Comparison of ENCODE assay signal across 22 mouse cellular contexts in genomic region chr16:85092183-85092582, GRCm38 (mm10).
DNase-seq lines count a peak whose midpoint lies in the region; ATAC-seq and TF ChIP-seq lines count a peak whose summit lies in the region.
"Had no signal": no experiment of that assay in that cellular context is flagged by ENCODE, and none has a peak within 500 bp of the region (broad histone marks: within the 10 kb centered on the region; RNA-seq: fewer than 3 reads in every experiment).

No protein-coding gene starts in this region.

- no peak overlapping the region for H3K4me2 ChIP-seq in kidney, embryonic 16.5 days (replicated peaks; ENCODE audit: low read depth, low read length)
- H3K4me2 ChIP-seq in neural tube, embryonic 13.5 days: no peak overlapping the region
- H3K4me2 ChIP-seq in forebrain, postnatal 0 days (ENCODE audit: low read depth): peak overlapping the region; percentile 11; the same call in 1 of the 2 replicates
- no peak overlapping the region for H3K4me2 ChIP-seq in stomach, postnatal 0 days (replicated peaks; ENCODE audit: low read depth)
- H3K4me2 ChIP-seq: embryonic facial prominence, embryonic 12.5 days; limb, embryonic 13.5 days; liver, embryonic 13.5 days; lung, embryonic 15.5 days; stomach, embryonic 15.5 days had no signal

- no peaks in the 10 kb centered on the region for H3K27me3 ChIP-seq in kidney, embryonic 16.5 days (ENCODE audit: insufficient read depth, low read length)
- H3K27me3 ChIP-seq in kidney, adult 2 months (replicated peaks; ENCODE audit: control insufficient read depth, insufficient read depth, low read length): no peaks in the 10 kb centered on the region
- H3K27me3 ChIP-seq in neural tube, embryonic 13.5 days: no peaks in the 10 kb centered on the region
- no peaks in the 10 kb centered on the region for H3K27me3 ChIP-seq in forebrain, postnatal 0 days (ENCODE audit: insufficient read depth, low read length)
- no peaks in the 10 kb centered on the region for H3K27me3 ChIP-seq in stomach, postnatal 0 days (ENCODE audit: control insufficient read depth, insufficient read depth, low read length)
- H3K27me3 ChIP-seq: embryonic facial prominence, embryonic 12.5 days; heart, embryonic 13.5 days; limb, embryonic 13.5 days; liver, embryonic 13.5 days; lung, embryonic 15.5 days; stomach, embryonic 15.5 days had no signal

- ATAC-seq in kidney, embryonic 16.5 days (ENCODE audit: low FRiP score, low TSS enrichment): no peak
- no peak for ATAC-seq in neural tube, embryonic 13.5 days (ENCODE audit: low read depth)
- ATAC-seq in forebrain, postnatal 0 days: no peak
- ATAC-seq in stomach, postnatal 0 days (ENCODE audit: low FRiP score, low TSS enrichment): no peak

- TF ChIP-seq CTCF in kidney, adult 2 months (conservative IDR thresholded peaks at IDR 0.05; ENCODE audit: insufficient read depth, insufficient read length, low read depth, low read length): no peak
- TF ChIP-seq CTCF in forebrain, postnatal 0 days (IDR thresholded peaks at IDR 0.05; ENCODE audit: low read depth): no peak
- TF ChIP-seq CTCF in stomach, postnatal 0 days (IDR thresholded peaks at IDR 0.05; ENCODE audit: low read depth): no peak

- peaks cover 5% of the 10 kb centered on the region; the same call in 1 of the 2 replicates for H3K36me3 ChIP-seq in kidney, embryonic 16.5 days (ENCODE audit: insufficient read depth, low read length)
- H3K36me3 ChIP-seq in kidney, adult 2 months (ENCODE audit: control insufficient read depth, insufficient read depth, low read length): no peaks in the 10 kb centered on the region
- peaks cover 3% of the 10 kb centered on the region; the same call in 1 of the 2 replicates for H3K36me3 ChIP-seq in neural tube, embryonic 13.5 days
- H3K36me3 ChIP-seq in forebrain, postnatal 0 days (ENCODE audit: insufficient read depth): no peaks in the 10 kb centered on the region
- peaks cover 4% of the 10 kb centered on the region; the same call in 1 of the 2 replicates for H3K36me3 ChIP-seq in stomach, postnatal 0 days (ENCODE audit: control insufficient read depth, insufficient read depth, low read length)
- H3K36me3 ChIP-seq: liver, embryonic 13.5 days; lung, embryonic 15.5 days; stomach, embryonic 15.5 days had no signal

- no peak for DNase-seq in kidney, adult 2 months
- DNase-seq in neural tube, embryonic 10.5 days (ENCODE audit: extremely low spot score, low spot score): no peak
- no peak for DNase-seq in forebrain, postnatal 0 days
- no peak for DNase-seq in stomach, postnatal 0 days (ENCODE audit: low spot score)
- no peak for DNase-seq in T-cell, adult 2 months (ENCODE audit: low spot score)
- DNase-seq: adrenal gland, adult 2 months; cerebellum, adult 9-11 months; gastrocnemius, postnatal 10 days; heart, adult 18-20 months; layer of hippocampus, adult 9-11 months; liver, embryonic 13.5 days; thymus, adult 2 months had no signal

- no peak overlapping the region for H3K4me3 ChIP-seq in kidney, embryonic 16.5 days (ENCODE audit: low read length)
- H3K4me3 ChIP-seq in kidney, adult 2 months (ENCODE audit: insufficient read depth, low read depth, low read length): no peak overlapping the region
- H3K4me3 ChIP-seq in neural tube, embryonic 13.5 days: no peak overlapping the region
- no peak overlapping the region for H3K4me3 ChIP-seq in forebrain, postnatal 0 days (ENCODE audit: low read depth, low read length)
- no peak overlapping the region for H3K4me3 ChIP-seq in stomach, postnatal 0 days (ENCODE audit: low read depth, low read length)
- H3K4me3 ChIP-seq: embryonic facial prominence, embryonic 12.5 days; erythroblast, embryonic 14.5 days; heart, embryonic 13.5 days; limb, embryonic 13.5 days; liver, embryonic 13.5 days; lung, embryonic 15.5 days; midbrain, embryonic 10.5 days; stomach, embryonic 15.5 days had no signal

- TF ChIP-seq POLR2A in kidney, adult 2 months (IDR thresholded peaks at IDR 0.05; ENCODE audit: low read depth, low read length): no peak

- no peaks in the 10 kb centered on the region for H3K9me3 ChIP-seq in kidney, embryonic 16.5 days (ENCODE audit: low read length)
- H3K9me3 ChIP-seq in neural tube, embryonic 13.5 days: no peaks in the 10 kb centered on the region
- H3K9me3 ChIP-seq in forebrain, postnatal 0 days (ENCODE audit: low read length): no peaks in the 10 kb centered on the region
- no peaks in the 10 kb centered on the region for H3K9me3 ChIP-seq in stomach, postnatal 0 days (ENCODE audit: control insufficient read depth, low read length)
- H3K9me3 ChIP-seq: embryonic facial prominence, embryonic 12.5 days; heart, embryonic 13.5 days; limb, embryonic 13.5 days; liver, embryonic 13.5 days; lung, embryonic 15.5 days; midbrain, embryonic 10.5 days; stomach, embryonic 15.5 days had no signal

- no peak overlapping the region for H3K9ac ChIP-seq in kidney, embryonic 16.5 days (replicated peaks; ENCODE audit: low read length)
- no peak overlapping the region for H3K9ac ChIP-seq in neural tube, embryonic 13.5 days
- no peak overlapping the region for H3K9ac ChIP-seq in forebrain, postnatal 0 days
- no peak overlapping the region for H3K9ac ChIP-seq in stomach, postnatal 0 days (ENCODE audit: low read length)
- H3K9ac ChIP-seq: embryonic facial prominence, embryonic 12.5 days; heart, embryonic 13.5 days; limb, embryonic 13.5 days; liver, embryonic 13.5 days; lung, embryonic 15.5 days; stomach, embryonic 15.5 days had no signal

- peak overlapping the region; percentile 21; the same call in 1 of the 2 replicates for H3K27ac ChIP-seq in kidney, embryonic 16.5 days (ENCODE audit: low read length)
- no peak overlapping the region for H3K27ac ChIP-seq in kidney, adult 2 months (ENCODE audit: insufficient read depth, low read depth, low read length)
- peak overlapping the region; percentile 66 for H3K27ac ChIP-seq in neural tube, embryonic 13.5 days (replicated peaks)
- peak overlapping the region; percentile 36; the same call in 1 of the 2 replicates for H3K27ac ChIP-seq in forebrain, postnatal 0 days (ENCODE audit: low read depth, low read length)
- H3K27ac ChIP-seq in stomach, postnatal 0 days (replicated peaks): no peak overlapping the region
- H3K27ac ChIP-seq: embryonic facial prominence, embryonic 12.5 days; heart, embryonic 13.5 days; limb, embryonic 13.5 days; liver, embryonic 13.5 days; lung, embryonic 15.5 days; macrophage; midbrain, embryonic 10.5 days; stomach, embryonic 15.5 days had no signal

- peaks cover 25% of the 10 kb centered on the region for H3K4me1 ChIP-seq in kidney, embryonic 16.5 days (ENCODE audit: insufficient read depth, low read length)
- H3K4me1 ChIP-seq in kidney, adult 2 months (ENCODE audit: control insufficient read depth, insufficient read depth, low read length): peaks cover 32% of the 10 kb centered on the region
- H3K4me1 ChIP-seq in neural tube, embryonic 13.5 days (replicated peaks): peaks cover 91% of the 10 kb centered on the region
- peaks cover 25% of the 10 kb centered on the region for H3K4me1 ChIP-seq in forebrain, postnatal 0 days (ENCODE audit: insufficient read depth)
- no peaks in the 10 kb centered on the region for H3K4me1 ChIP-seq in stomach, postnatal 0 days (replicated peaks; ENCODE audit: control insufficient read depth, insufficient read depth)
- H3K4me1 ChIP-seq: liver, embryonic 13.5 days; stomach, embryonic 15.5 days had no signal

- WGBS in kidney, embryonic 16.5 days: 54% methylated on average over 1 of the region's 1 CpGs
- 57% methylated on average over 1 of the region's 1 CpGs for WGBS in kidney, adult 2 months
- 41% methylated on average over 1 of the region's 1 CpGs for WGBS in neural tube, embryonic 13.5 days
- WGBS in forebrain, postnatal 0 days: 24% methylated on average over 1 of the region's 1 CpGs
- WGBS in stomach, postnatal 0 days: 72% methylated on average over 1 of the region's 1 CpGs

- TF ChIP-seq EP300 in stomach, postnatal 0 days (optimal IDR thresholded peaks at IDR 0.05): no peak

Comparison
In these comparisons a context has a peak if more than half of its experiments do, and no peak if none do; other contexts are left out.
1. H3K27ac ChIP-seq: peak in kidney, embryonic 16.5 days (single experiment), neural tube, embryonic 13.5 days (single experiment) and forebrain, postnatal 0 days (single experiment); none in kidney, adult 2 months (single experiment) and stomach, postnatal 0 days (single experiment).